Mouse (Mus musculus) neural tube, embryonic 14.5 days (tissue): Measurements from ENCODE around the gene Cdc14b. TPM values are rescaled to one million over a fixed set of nuclear protein-coding genes. Genes with fewer than 3 reads are reported as not detected.
A peak's percentile ranks its signal among the peaks of the same experiment; 100 is the strongest.

Experiments
- ATAC-seq: fragments of 200-750 bp; cut with Nextera tagmentation; 2 replicates; pipeline ENCODE4 v1.8.0; 2017; ENCODE audit warnings: low read depth, mild to moderate bottlenecking, moderate TSS enrichment, moderate library complexity
- H3K27ac ChIP-seq: fragments of 300-500 bp; sonication (generic); 2 replicates; pipeline ENCODE4 v1.5.1; 2014; ENCODE audit warnings: low read depth, mild to moderate bottlenecking, control low read depth, low read length, moderate library complexity, mixed read lengths
- H3K27me3 ChIP-seq: fragments of 300-500 bp; sonication (generic); 2 replicates; pipeline ENCODE4 v1.6.1; 2014; ENCODE audit warnings: low read length; ENCODE audit not compliant: control insufficient read depth, insufficient read depth
- H3K36me3 ChIP-seq: fragments of 300-500 bp; sonication (generic); 2 replicates; pipeline ENCODE4 v1.6.1; 2014; ENCODE audit warnings: low read length, mixed read lengths; ENCODE audit not compliant: control insufficient read depth, insufficient read depth
- H3K4me1 ChIP-seq: fragments of 300-500 bp; sonication (generic); 2 replicates; pipeline ENCODE4 v1.6.1; 2014; ENCODE audit warnings: low read length; ENCODE audit not compliant: control insufficient read depth, insufficient read depth
- H3K4me2 ChIP-seq: fragments of 300-500 bp; sonication (generic); 2 replicates; pipeline ENCODE4 v1.6.1; 2014; ENCODE audit warnings: mild to moderate bottlenecking, low read depth, low read length, control low read depth
- H3K4me3 ChIP-seq: fragments of 300-500 bp; sonication (generic); 2 replicates; pipeline ENCODE4 v1.5.1; 2014; ENCODE audit warnings: low read depth, low read length, control low read depth, mixed read lengths
- H3K9ac ChIP-seq: fragments of 300-500 bp; sonication (generic); replicated peaks from 2 replicates; pipeline ENCODE4 v1.6.1; 2014; ENCODE audit warnings: low read depth, mild to moderate bottlenecking, control low read depth, low read length, mixed read lengths
- H3K9me3 ChIP-seq: fragments of 300-500 bp; sonication (generic); 2 replicates; pipeline ENCODE4 v1.6.1; 2016; ENCODE audit warnings: low read length; ENCODE audit not compliant: control insufficient read depth
- WGBS: fragments of 180-500 bp; shearing (Covaris S2); extraction: QIAGEN DNeasy Blood & Tissue Kit; methylation state at CpG from one replicate; pipeline ENCODE4 v1.1.7; 2014; 5-methylcytosine and 5-hydroxymethylcytosine counted together
- polyA plus RNA-seq: library from polyadenylated mRNA; unstranded; fragments of >200 nt; fragmentation: Nextera tagmentation; extraction: Ambion mirVana; gene quantifications from 2 replicates; pipeline ENCODE4 v1.2.1, GENCODE M21; 2014

Cdc14b gene
- polyA plus RNA-seq, result 3.5 and 4.0 TPM in 2 replicates

GRCm38 (mm10) chr13:64274879-64275753, at the start of gene Cdc14b:
Gene Cdc14b (minus strand): TSS chr13:64275290.
- H3K4me3 ChIP-seq, result peak within 1 kb of the TSS; percentile 78
- H3K4me1 ChIP-seq, result 0 out of 2 replicates have a peak, but pooled peaks cover 6% of the 10 kb centered on the region
- peak within 1 kb of the TSS; percentile 100 for H3K4me2 ChIP-seq
- no peaks in the 10 kb centered on the region for H3K36me3 ChIP-seq
- peaks cover 9% of the 10 kb centered on the region for H3K27me3 ChIP-seq
- 1% methylated on average over 57 of the region's 57 CpGs for WGBS
- H3K9ac ChIP-seq, result peak within 1 kb of the TSS; percentile 69
- no peaks in the 10 kb centered on the region for H3K9me3 ChIP-seq
- no peak within 1 kb of the TSS for H3K27ac ChIP-seq
- ATAC-seq, result peak; percentile 97

GRCm38 (mm10) chr13:64322561-64323281, 47.6 kb upstream of the Cdc14b start:
- no peaks in the 10 kb centered on the region for H3K4me1 ChIP-seq

GRCm38 (mm10) chr13:64320334-64320733, 45.2 kb upstream of the Cdc14b start:
- Histone ChIP-seq H3K9me3 (no peaks in the 10 kb centered on the region), H3K36me3 (no peaks in the 10 kb centered on the region), H3K4me1 (no peaks in the 10 kb centered on the region), H3K4me3 (no peak overlapping the region), H3K4me2 (no peak overlapping the region), H3K27ac (no peak overlapping the region), H3K27me3 (no peaks in the 10 kb centered on the region), H3K9ac (no peak overlapping the region)
- WGBS, result 87% methylated on average over 8 of the region's 8 CpGs
- ATAC-seq, result no peak

More at GRCm38 (mm10) chr13:64322561-64323281, 47.6 kb upstream of the Cdc14b start:
- Histone ChIP-seq H3K4me2 (no peak overlapping the region), H3K27ac (no peak overlapping the region), H3K36me3 (no peaks in the 10 kb centered on the region), H3K4me3 (no peak overlapping the region), H3K9me3 (no peaks in the 10 kb centered on the region), H3K27me3 (no peaks in the 10 kb centered on the region), H3K9ac (no peak overlapping the region)
- no peak for ATAC-seq
- 86% methylated on average over 8 of the region's 8 CpGs for WGBS

GRCm38 (mm10) chr13:64319782-64320181, 44.7 kb upstream of the Cdc14b start:
- Histone ChIP-seq H3K4me2 (no peak overlapping the region), H3K27me3 (no peaks in the 10 kb centered on the region), H3K36me3 (no peaks in the 10 kb centered on the region), H3K4me3 (no peak overlapping the region), H3K27ac (no peak overlapping the region), H3K9ac (no peak overlapping the region), H3K9me3 (no peaks in the 10 kb centered on the region), H3K4me1 (no peaks in the 10 kb centered on the region)
- no peak for ATAC-seq

GRCm38 (mm10) chr13:64318355-64318754, 43.3 kb upstream of the Cdc14b start:
- Histone ChIP-seq H3K36me3 (no peaks in the 10 kb centered on the region), H3K9me3 (no peaks in the 10 kb centered on the region), H3K4me3 (no peak overlapping the region), H3K27me3 (no peaks in the 10 kb centered on the region), H3K9ac (no peak overlapping the region), H3K4me1 (no peaks in the 10 kb centered on the region), H3K4me2 (no peak overlapping the region), H3K27ac (no peak overlapping the region)
- whole genome bisulfite sequencing, result 75% methylated on average over 2 of the region's 2 CpGs
- ATAC-seq, result no peak

GRCm38 (mm10) chr13:64315483-64316050, 40.5 kb upstream of the Cdc14b start:
- no peak for ATAC-seq
- 1% methylated on average over 3 of the region's 3 CpGs for WGBS

GRCm38 (mm10) chr13:64314041-64314440, 39.0 kb upstream of the Cdc14b start:
- H3K36me3 ChIP-seq, result no peaks in the 10 kb centered on the region
- H3K27ac ChIP-seq, result no peak overlapping the region
- H3K9ac ChIP-seq, result no peak overlapping the region
- no peaks in the 10 kb centered on the region for H3K9me3 ChIP-seq
- H3K4me1 ChIP-seq, result no peaks in the 10 kb centered on the region
- no peak for ATAC-seq
- WGBS, result 71% methylated on average over 3 of the region's 3 CpGs
- H3K4me3 ChIP-seq, result no peak overlapping the region
- H3K4me2 ChIP-seq, result no peak overlapping the region
- H3K27me3 ChIP-seq, result no peaks in the 10 kb centered on the region

More at GRCm38 (mm10) chr13:64315483-64316050, 40.5 kb upstream of the Cdc14b start:
- Histone ChIP-seq H3K36me3 (no peaks in the 10 kb centered on the region), H3K27me3 (no peaks in the 10 kb centered on the region), H3K4me1 (no peaks in the 10 kb centered on the region), H3K9ac (no peak overlapping the region), H3K4me3 (no peak overlapping the region), H3K4me2 (no peak overlapping the region), H3K27ac (no peak overlapping the region), H3K9me3 (no peaks in the 10 kb centered on the region)

GRCm38 (mm10) chr13:64312916-64313289, 37.8 kb upstream of the Cdc14b start:
- ATAC-seq, result peak; percentile 66
- no peaks in the 10 kb centered on the region for H3K27me3 ChIP-seq
- H3K9me3 ChIP-seq, result no peaks in the 10 kb centered on the region
- 0% methylated on average over 2 of the region's 2 CpGs for WGBS
- peak overlapping the region; percentile 53 for H3K4me2 ChIP-seq
- H3K4me1 ChIP-seq, result no peaks in the 10 kb centered on the region
- peak overlapping the region; percentile 66 for H3K4me3 ChIP-seq
- H3K9ac ChIP-seq, result no peak overlapping the region
- H3K27ac ChIP-seq, result no peak overlapping the region
- H3K36me3 ChIP-seq, result no peaks in the 10 kb centered on the region
